Mouse (Mus musculus): ENCODE data around the gene Zmym2.

- TF ChIP-seq POLR2A (IDR thresholded peaks at IDR 0.05; ENCODE audit: borderline replicate concordance, extremely low read depth, insufficient read depth, insufficient read length, poor library complexity, severe bottlenecking) (no peak), CTCF (IDR thresholded peaks at IDR 0.05; ENCODE audit: borderline replicate concordance, extremely low read depth, insufficient read depth, insufficient read length) (no peak)
These were observed 3.0 kb upstream of the Zmym2 start for GRCm38 (mm10) chr14:56883431-56883830.

Data from brain, embryonic 14.5 days (tissue).